In genomic region chr2:26134591-26134990, GRCm38 (mm10) we compare ENCODE assay signal across 18 mouse cellular contexts. TPM values are rescaled to one million over a fixed set of nuclear protein-coding genes. Genes with fewer than 3 reads are reported as not detected.
DNase-seq lines count a peak whose midpoint lies in the region; ATAC-seq and TF ChIP-seq lines count a peak whose summit lies in the region.
"Had no signal": no experiment of that assay in that cellular context is flagged by ENCODE, and none has a peak within 500 bp of the region (broad histone marks: within the 10 kb centered on the region; RNA-seq: fewer than 3 reads in every experiment).

No protein-coding gene starts in this region.

- no peaks in the 10 kb centered on the region for H3K27me3 ChIP-seq in embryonic facial prominence, embryonic 15.5 days
- H3K27me3 ChIP-seq in embryonic facial prominence, embryonic 10.5 days (replicated peaks; ENCODE audit: low read depth, poor library complexity, severe bottlenecking): 0 out of 2 replicates have a peak, but pooled peaks cover 4% of the 10 kb centered on the region
- no peaks in the 10 kb centered on the region for H3K27me3 ChIP-seq in hindbrain, embryonic 15.5 days
- H3K27me3 ChIP-seq in hindbrain, embryonic 16.5 days (replicated peaks; ENCODE audit: control insufficient read depth, insufficient read depth, low read length): no peaks in the 10 kb centered on the region
- no peaks in the 10 kb centered on the region for H3K27me3 ChIP-seq in liver, adult 2 months (ENCODE audit: control insufficient read depth, insufficient read depth, low read length)
- H3K27me3 ChIP-seq: heart, embryonic 12.5 days; intestine, embryonic 15.5 days had no signal

- peaks cover 47% of the 10 kb centered on the region for H3K4me1 ChIP-seq in embryonic facial prominence, embryonic 15.5 days
- H3K4me1 ChIP-seq in embryonic facial prominence, embryonic 10.5 days: peaks cover 41% of the 10 kb centered on the region
- H3K4me1 ChIP-seq in hindbrain, embryonic 15.5 days (replicated peaks): peaks cover 37% of the 10 kb centered on the region
- peaks cover 22% of the 10 kb centered on the region for H3K4me1 ChIP-seq in hindbrain, embryonic 16.5 days (ENCODE audit: control insufficient read depth, insufficient read depth, low read depth, low read length)
- H3K4me1 ChIP-seq in liver, adult 2 months (ENCODE audit: control insufficient read depth, insufficient read depth, low read length): peaks cover 40% of the 10 kb centered on the region

- 0 out of 2 replicates have a peak overlapping the region, but pooled peaks have one; percentile 88 for H3K27ac ChIP-seq in embryonic facial prominence, embryonic 15.5 days (replicated peaks)
- H3K27ac ChIP-seq in embryonic facial prominence, embryonic 10.5 days (replicated peaks): no peak overlapping the region
- 0 out of 2 replicates have a peak overlapping the region, but pooled peaks have one; percentile 87 for H3K27ac ChIP-seq in hindbrain, embryonic 15.5 days (replicated peaks)
- H3K27ac ChIP-seq in hindbrain, embryonic 16.5 days (ENCODE audit: low read depth, low read length): no peak overlapping the region
- peak overlapping the region; percentile 51 for H3K27ac ChIP-seq in liver, adult 2 months (replicated peaks; ENCODE audit: insufficient read depth, low read depth, low read length)
- H3K27ac ChIP-seq: intestine, embryonic 15.5 days had no signal

- H3K9me3 ChIP-seq in embryonic facial prominence, embryonic 15.5 days (replicated peaks): no peaks in the 10 kb centered on the region
- no peaks in the 10 kb centered on the region for H3K9me3 ChIP-seq in embryonic facial prominence, embryonic 10.5 days
- no peaks in the 10 kb centered on the region for H3K9me3 ChIP-seq in hindbrain, embryonic 15.5 days
- H3K9me3 ChIP-seq in hindbrain, embryonic 16.5 days (ENCODE audit: control insufficient read depth, low read length): no peaks in the 10 kb centered on the region
- H3K9me3 ChIP-seq: forebrain, embryonic 10.5 days; heart, embryonic 12.5 days; intestine, embryonic 15.5 days had no signal

- 95% methylated on average over 2 of the region's 2 CpGs for WGBS in embryonic facial prominence, embryonic 15.5 days
- 93% methylated on average over 2 of the region's 2 CpGs for WGBS in embryonic facial prominence, embryonic 10.5 days
- WGBS in hindbrain, embryonic 15.5 days: 95% methylated on average over 2 of the region's 2 CpGs
- WGBS in hindbrain, embryonic 16.5 days: 98% methylated on average over 2 of the region's 2 CpGs
- 25% methylated on average over 2 of the region's 2 CpGs for WGBS in liver, adult 2 months

- no peak overlapping the region for H3K4me3 ChIP-seq in embryonic facial prominence, embryonic 15.5 days (replicated peaks)
- no peak overlapping the region for H3K4me3 ChIP-seq in embryonic facial prominence, embryonic 10.5 days
- no peak overlapping the region for H3K4me3 ChIP-seq in hindbrain, embryonic 15.5 days
- no peak overlapping the region for H3K4me3 ChIP-seq in hindbrain, embryonic 16.5 days (ENCODE audit: low read length)
- no peak overlapping the region for H3K4me3 ChIP-seq in liver, adult 2 months (ENCODE audit: insufficient read depth, low read depth, low read length)
- H3K4me3 ChIP-seq: erythroblast, embryonic 14.5 days; heart, embryonic 12.5 days; intestine, embryonic 15.5 days had no signal

- no peak for ATAC-seq in embryonic facial prominence, embryonic 15.5 days (ENCODE audit: insufficient number of reproducible peaks, low FRiP score, low TSS enrichment, low read depth)
- no peak for ATAC-seq in hindbrain, embryonic 15.5 days (ENCODE audit: low FRiP score, low read depth)
- no peak for ATAC-seq in hindbrain, embryonic 16.5 days
- ATAC-seq: CD4-positive, CD25-positive, alpha-beta regulatory T cell, adult 4 months; forebrain, embryonic 14.5 days; intestine, embryonic 15.5 days had no signal

- H3K79me2 ChIP-seq in liver, adult 2 months (ENCODE audit: control insufficient read depth, insufficient read depth, low read length): peaks cover 13% of the 10 kb centered on the region

- H3K36me3 ChIP-seq in embryonic facial prominence, embryonic 15.5 days: peaks cover 24% of the 10 kb centered on the region
- peaks cover 32% of the 10 kb centered on the region for H3K36me3 ChIP-seq in embryonic facial prominence, embryonic 10.5 days (replicated peaks)
- peaks cover 5% of the 10 kb centered on the region; the same call in 1 of the 2 replicates for H3K36me3 ChIP-seq in hindbrain, embryonic 15.5 days
- peaks cover 3% of the 10 kb centered on the region; the same call in 1 of the 2 replicates for H3K36me3 ChIP-seq in hindbrain, embryonic 16.5 days (ENCODE audit: control insufficient read depth, insufficient read depth, low read length)
- H3K36me3 ChIP-seq in liver, adult 2 months (ENCODE audit: control insufficient read depth, insufficient read depth, low read length): no peaks in the 10 kb centered on the region

- no peak for TF ChIP-seq CTCF in liver, adult 2 months (IDR thresholded peaks at IDR 0.05; ENCODE audit: low read depth, low read length)

- TF ChIP-seq POLR2A in liver, adult 2 months (IDR thresholded peaks at IDR 0.05; ENCODE audit: extremely low read depth, insufficient read depth, low read length): no peak

- no peak overlapping the region for H3K4me2 ChIP-seq in embryonic facial prominence, embryonic 15.5 days (replicated peaks)
- no peak overlapping the region for H3K4me2 ChIP-seq in hindbrain, embryonic 15.5 days
- H3K4me2 ChIP-seq in hindbrain, embryonic 16.5 days (ENCODE audit: low read length): no peak overlapping the region
- H3K4me2 ChIP-seq: intestine, embryonic 15.5 days had no signal

- no peak overlapping the region for H3K9ac ChIP-seq in embryonic facial prominence, embryonic 15.5 days
- H3K9ac ChIP-seq in hindbrain, embryonic 15.5 days: no peak overlapping the region
- no peak overlapping the region for H3K9ac ChIP-seq in hindbrain, embryonic 16.5 days (ENCODE audit: low read depth, low read length)
- H3K9ac ChIP-seq in liver, adult 2 months (ENCODE audit: low read depth, low read length): no peak overlapping the region
- H3K9ac ChIP-seq: heart, embryonic 12.5 days; intestine, embryonic 15.5 days had no signal

- DNase-seq in embryonic facial prominence, embryonic 10.5 days (ENCODE audit: low spot score): no peak
- peak; percentile 92 for DNase-seq in liver, adult 2 months (ENCODE audit: extremely low read depth, low read depth, low spot score)
- no peak for DNase-seq in liver
- DNase-seq in Muller cell, postnatal 12 days (ENCODE audit: inconsistent ontology term): no peak
- DNase-seq: adrenal gland, postnatal 10 days; B cell, adult 2 months; cerebellum, adult 18-20 months; cerebellum, adult 9-11 months; cerebellum, postnatal 36 days had no signal

RNA-seq across cellular contexts. Expression of gene Nacc2, which starts 11.6 kb away (rescaled TPM):
- polyA plus RNA-seq in embryonic facial prominence, embryonic 15.5 days (2015; fragmentation: Nextera tagmentation; extraction: Ambion mirVana): 7.9 and 9.0 TPM in 2 replicates
- polyA plus RNA-seq in embryonic facial prominence, embryonic 10.5 days (2016; fragmentation: Nextera tagmentation; extraction: Ambion mirVana): 5.7 and 5.9 TPM in 2 replicates
- 18.0 and 21.3 TPM in 2 replicates for polyA plus RNA-seq in hindbrain, embryonic 15.5 days (2015; fragmentation: Nextera tagmentation; extraction: Ambion mirVana)
- polyA plus RNA-seq in hindbrain, embryonic 16.5 days (2015; fragmentation: Nextera tagmentation; extraction: Ambion mirVana): 24.5 and 25.8 TPM in 2 replicates
- 6.0 and 10.5 TPM in 2 replicates for total RNA-seq in liver, adult 2 months (2014; rRNA removed)
- polyA plus RNA-seq in liver, adult 2 months (2012; rRNA removed): 22.2 and 22.6 TPM in 2 replicates

Comparison
In these comparisons a context has a peak if more than half of its experiments do, and no peak if none do; other contexts are left out.
1. H3K27ac ChIP-seq: peak in embryonic facial prominence, embryonic 15.5 days (single experiment), hindbrain, embryonic 15.5 days (single experiment) and liver, adult 2 months (single experiment); none in embryonic facial prominence, embryonic 10.5 days (single experiment) and hindbrain, embryonic 16.5 days (single experiment).